Mouse (Mus musculus) adrenal gland, adult (tissue): ENCODE data around the gene Lemd2.
A peak's percentile ranks its signal among the peaks of the same experiment; 100 is the strongest.
"Not testable (repeated sequence)": the region's sequence is repeated elsewhere in the genome, so short reads cannot be mapped to it uniquely, and the experiment has no call there.

Experiments
- DNase-seq, 2 experiments: peaks; one replicate each; pipeline ENCODE4 v3.0.0; 2022 to 2023; ENCODE audit warnings: low spot score in 1 of 2; ENCODE audit not compliant: inconsistent age in 2 of 2

Gene Lemd2

GRCm38 (mm10) chr17:27204075-27204909 is at the start of gene Lemd2:
TSS of gene Lemd2 (minus strand) at chr17:27204469.
- DNase-seq: peak; percentile 98

DNA sequence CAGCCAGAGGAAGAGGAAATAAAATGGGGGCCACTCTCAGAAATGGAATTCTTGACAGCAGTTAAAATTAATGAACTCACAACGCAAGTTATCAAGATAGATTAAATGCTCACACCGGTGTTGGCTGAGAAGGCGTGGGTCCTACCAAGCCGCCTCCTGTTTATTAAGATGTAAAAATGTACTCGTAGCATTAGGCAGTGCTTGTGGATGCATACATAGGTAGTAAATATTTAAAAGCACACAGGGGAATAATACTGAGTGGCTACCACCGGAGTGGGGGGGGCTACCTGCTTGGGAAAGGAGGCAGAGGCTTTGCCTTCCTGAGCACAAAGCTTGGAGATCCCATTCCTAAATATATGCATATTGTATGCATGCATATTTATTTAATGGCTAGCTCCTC is 46.9 kb upstream of the Lemd2 start:
- DNase-seq: no peak

GRCm38 (mm10) chr17:27250461-27250860 is 46.2 kb upstream of the Lemd2 start:
- peak in 1 of 2 experiments; percentile 65 for DNase-seq

DNA sequence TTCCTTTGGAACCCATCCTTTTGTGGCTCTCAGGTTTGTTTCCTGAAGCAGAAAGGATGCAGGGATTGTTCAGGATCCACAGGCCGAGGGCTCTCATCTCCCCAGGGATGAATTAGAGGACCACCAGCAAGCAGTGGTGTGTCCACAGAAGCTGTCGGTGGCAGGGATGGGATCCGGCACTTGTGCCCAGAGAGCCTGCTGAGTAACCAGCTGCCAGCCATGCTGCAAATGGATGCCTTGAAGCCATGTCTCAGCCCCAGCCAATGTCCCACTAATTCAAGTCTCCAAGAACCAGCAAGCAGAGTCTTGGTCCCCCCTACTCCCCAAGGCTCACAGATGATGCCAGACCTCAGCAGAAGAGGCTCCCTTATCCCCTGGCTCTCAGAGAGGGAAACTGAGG is 44.8 kb upstream of the Lemd2 start:
- no peak for DNase-seq

GRCm38 (mm10) chr17:27247680-27248386 is 43.6 kb upstream of the Lemd2 start:
- no peak for DNase-seq

DNA sequence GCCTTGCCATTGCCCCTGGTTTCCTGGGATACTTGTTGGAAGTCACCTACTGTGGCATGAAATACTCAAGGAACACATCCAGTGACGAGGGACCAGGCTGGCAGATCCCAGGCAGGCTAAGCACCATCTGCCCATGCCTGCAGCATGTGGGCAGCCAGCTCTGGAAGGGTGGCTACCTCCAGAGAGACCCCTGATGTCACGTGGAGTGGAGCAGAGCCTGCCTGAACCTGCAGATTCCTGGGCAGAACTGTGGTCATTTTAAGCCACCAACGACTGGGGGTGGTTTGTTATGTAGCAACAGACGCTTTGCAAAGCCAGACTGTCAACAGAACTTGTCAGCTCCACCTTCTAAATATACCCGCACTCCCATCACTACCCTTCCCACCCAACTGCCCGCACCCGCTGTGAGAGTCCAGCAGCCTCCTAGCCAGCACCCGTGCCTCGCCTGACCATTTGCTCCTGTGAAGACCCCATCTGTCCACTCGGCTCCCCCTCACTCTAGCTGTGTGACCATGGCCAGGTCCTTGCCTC is 41.6 kb upstream of the Lemd2 start:
- no peak for DNase-seq

DNA sequence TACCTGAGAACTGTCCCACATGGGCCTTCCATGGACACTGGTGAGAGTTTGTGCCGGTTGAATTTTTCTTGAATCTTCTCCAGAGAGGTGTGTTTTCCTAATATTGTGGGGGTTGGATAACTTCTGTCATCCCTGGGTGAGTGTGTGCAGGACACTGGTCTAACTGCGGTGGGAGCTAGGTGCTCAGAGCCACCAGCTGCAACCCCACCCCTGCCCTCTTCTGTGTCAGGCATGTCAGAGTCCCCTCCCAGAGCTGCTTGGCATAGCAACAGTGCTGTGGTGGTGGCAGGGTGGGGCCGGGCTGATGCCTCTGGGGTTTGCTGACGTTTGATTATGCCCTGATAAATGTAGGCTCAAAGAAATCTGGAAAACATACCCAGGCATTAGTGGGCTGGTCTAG is 40.6 kb upstream of the Lemd2 start:
- DNase-seq: no peak

DNA sequence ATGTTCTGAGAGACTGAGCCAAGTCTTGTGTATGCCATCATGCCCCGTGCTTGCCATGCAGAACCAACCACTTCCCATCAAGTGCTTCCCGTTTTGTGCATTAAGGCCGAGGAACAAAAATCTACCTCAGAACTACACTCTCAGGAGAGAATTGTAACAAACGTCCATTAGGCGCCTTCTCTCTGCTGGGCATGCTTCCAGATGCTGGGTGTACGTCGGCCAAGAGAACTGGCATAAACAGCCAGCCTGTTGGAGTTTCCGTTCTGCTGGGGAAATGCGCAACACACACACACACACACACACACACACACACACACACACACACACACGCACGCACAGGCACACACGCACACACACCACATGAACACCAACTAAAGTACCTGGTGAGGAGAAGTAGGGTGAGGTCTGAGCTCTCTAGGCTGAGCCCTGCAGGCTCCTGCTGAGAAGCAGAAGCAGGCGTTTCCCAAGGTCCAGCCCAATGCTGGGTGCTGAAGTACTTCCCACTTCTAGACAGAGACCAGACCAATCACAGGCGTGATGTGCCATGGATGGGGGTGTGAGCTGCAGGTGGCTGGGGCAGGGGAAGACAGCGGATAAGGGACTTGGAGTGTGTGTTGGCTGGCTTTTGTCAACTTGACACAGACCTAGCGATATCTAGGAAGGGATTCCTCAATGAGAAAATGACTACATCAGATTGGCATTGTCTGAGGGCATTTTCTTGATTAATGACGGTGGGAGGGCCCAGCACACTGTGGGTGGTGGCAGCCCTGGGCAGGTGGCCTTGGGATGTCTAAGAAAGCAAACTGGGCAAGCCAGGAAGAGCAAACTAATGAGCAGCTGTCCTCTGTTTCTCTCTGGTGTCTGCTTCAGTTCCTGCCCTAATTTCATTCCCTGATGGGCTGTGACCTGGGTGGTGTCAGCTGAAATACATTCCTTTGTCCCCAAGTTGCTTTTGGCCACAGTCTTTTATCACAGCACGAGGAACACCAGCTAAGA is 38.2 kb upstream of the Lemd2 start:
- peak; percentile 82 to 95 for DNase-seq

- peak; percentile 64 to 79 for DNase-seq
Observed at GRCm38 (mm10) chr17:27240556-27241457, 36.5 kb upstream of the Lemd2 start.

GRCm38 (mm10) chr17:27239941-27240340 is 35.7 kb upstream of the Lemd2 start:
- DNase-seq: no peak

DNA sequence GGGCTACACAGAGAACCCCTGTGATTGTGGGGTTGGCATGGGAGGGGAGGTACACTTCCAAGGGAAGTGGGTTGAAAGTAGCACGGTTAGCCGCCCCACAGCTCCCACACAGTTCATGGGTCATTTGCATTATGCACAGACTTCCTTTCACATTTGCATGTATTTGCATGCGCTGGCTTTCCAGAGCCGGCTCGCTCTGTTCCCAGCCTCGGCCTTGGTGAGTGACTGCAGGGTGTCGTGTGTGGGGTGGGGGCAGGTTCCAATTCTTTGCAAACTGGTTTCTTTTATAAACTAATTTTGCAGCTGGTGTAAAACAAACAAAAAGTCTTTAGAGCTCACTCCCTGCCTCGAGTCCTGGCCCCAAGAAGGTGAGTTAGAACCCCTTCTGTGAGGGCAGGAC is 34.4 kb upstream of the Lemd2 start:
- DNase-seq: no peak

DNA sequence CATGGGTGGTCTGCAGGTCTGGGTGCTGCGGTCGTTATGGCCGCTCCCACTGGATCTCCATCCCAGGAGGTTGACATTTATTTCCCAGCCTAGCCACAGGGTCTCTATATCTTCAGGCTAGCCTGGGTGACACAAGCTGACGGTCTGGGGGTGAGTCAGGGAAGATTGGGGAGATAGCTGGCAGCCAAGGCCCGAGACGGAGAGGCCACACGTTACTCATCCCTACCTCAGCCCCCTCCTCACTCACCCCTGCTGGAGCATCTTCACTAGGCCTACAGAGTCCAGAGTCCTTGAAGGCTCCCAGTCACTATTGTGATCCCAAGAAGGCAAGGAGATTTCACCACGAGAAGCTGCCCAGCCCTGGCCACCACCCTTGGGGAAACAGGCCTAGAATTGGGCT is 33.5 kb upstream of the Lemd2 start:
- no peak for DNase-seq

- no peak for DNase-seq
Observed at GRCm38 (mm10) chr17:27233298-27233697, 29.0 kb upstream of the Lemd2 start.

GRCm38 (mm10) chr17:27232176-27232575 is 27.9 kb upstream of the Lemd2 start:
- DNase-seq: no peak

DNA sequence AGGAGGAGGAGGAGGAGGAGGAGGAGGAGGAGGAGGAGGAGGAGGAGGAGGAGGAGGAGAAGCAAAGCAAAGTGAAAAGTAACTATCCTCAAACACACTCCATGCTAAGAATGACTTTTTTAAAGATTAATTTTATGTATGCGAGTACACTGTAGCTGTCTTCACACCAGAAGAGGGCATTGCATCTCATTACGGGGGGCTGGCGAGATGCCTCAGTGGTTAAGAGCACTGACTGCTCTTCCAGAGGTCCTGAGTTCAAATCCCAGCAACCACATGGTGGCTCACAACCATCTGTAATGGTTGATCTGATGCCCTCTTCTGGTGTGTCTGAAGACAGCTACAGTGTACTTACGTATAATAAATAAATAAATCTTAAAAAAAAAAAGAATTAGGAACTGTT is 27.3 kb upstream of the Lemd2 start:
- DNase-seq: not testable (repeated sequence)

DNA sequence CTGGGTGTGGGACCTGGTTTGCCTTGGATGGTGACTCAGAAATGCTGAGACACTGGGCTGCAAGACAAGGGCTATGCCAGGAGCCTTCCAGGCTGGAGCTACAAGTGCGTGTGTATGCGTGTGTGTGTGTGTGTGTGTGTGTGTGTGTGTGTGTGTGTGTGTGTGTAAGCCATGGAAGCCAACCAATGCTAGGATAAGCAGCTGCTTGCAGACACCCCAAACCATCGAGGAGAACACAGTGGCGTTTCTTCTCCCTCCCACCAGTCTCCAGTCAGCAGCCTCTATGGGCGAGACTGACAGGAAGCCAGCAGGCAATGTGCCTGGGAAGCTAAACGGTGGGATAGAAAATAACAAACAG is 26.9 kb upstream of the Lemd2 start:
- DNase-seq: no peak

DNA sequence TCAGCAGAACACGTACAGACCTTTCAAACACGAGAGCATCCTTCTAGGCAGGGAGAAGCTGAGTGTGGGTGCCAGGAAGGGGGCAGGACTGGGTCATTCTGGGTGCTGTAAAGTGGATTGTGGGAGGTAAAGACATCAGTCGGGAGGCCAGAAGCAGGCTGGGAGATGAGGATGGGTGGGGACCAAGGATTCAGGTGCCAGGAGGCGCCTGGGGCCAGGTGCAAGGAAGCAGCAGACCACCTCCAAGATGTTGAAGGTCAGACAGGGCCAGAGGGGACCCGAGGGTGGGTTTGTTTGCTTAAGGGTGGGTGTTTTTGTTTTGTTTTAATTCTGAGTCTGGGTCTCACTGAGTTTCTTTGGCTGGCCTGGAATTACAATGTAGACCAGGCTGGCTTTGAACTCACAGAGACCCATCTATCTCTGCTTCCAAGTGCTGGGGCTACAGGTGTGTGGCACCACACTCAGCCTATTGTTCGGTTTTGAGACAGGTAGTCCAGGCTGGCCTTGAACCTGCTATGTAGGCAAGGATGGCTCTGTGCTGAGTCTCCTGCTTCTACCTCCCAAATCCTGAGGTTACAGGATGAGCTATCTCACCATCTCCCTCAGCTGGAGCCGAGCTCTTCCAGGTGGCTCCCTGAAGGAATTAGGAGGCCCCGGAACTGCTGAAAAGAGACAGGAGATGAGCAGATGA is 26.3 kb upstream of the Lemd2 start:
- DNase-seq: no peak

- no peak for DNase-seq
Observed at GRCm38 (mm10) chr17:27229710-27230454, 25.6 kb upstream of the Lemd2 start.
